Mouse (Mus musculus): ENCODE data around the gene Cx3cr1.

The Cx3cr1 gene

DNA sequence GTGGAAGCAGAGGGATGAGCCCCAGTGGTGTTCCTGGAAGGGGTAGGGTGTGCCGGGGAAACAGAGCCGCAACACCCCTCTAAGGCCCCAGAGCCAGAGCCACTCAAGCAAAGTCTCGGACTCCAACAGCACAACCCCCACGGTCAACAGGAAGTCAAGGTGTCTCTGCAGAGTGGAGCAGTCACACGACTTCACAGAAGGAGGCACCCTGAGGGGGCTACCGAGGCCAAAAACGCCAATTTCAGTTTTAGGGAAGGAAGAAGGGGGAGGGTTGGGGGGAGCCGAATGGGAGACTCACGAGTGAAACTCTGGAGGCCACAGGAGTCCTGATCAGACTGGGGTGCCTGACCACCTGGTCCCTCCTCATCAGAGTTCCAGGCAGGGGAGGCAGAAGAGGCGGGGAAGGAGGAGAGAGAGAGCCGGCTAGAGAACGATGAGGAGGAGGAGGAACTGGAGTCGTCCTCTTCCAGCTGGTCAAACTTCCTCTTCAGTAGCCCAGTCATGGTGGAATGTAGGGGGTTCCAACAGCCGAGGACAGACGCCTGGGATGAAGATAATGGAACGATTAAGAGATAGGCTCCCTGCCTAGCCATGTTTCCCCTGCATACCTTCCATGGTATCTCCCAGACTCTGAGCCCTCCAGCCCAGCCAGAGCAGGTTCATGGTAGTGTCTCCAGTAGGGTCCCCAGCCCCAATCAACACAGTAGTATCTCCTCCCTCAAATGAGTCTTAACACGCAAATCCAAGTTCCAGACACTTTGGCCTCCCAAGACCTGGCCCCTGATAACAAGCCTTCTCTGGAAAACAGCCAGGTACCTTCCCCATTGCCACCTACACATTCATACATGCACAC lies 92.7 kb downstream of the Cx3cr1 start:
- DNase-seq (ENCODE audit: extremely low spot score, low spot score), result no peak

DNA sequence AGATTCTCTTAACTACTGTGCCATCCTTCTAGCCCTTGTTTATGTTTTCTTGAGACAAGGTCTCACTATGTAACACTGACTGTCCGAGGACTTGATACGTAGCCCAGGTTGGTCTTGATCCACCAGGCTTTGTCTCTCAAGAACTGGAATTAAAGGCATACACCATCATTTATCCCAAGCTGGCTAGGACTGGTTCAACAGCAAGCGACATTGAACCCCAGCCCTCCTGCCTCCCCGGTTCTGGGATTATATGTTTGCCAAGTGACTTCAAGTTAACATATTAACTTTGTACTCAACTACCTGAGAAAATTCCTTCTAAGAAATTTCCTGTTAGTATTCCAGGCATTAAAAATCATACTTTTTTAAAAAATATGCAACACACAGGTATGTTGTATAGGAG lies 94.4 kb downstream of the Cx3cr1 start:
- no peak for DNase-seq (ENCODE audit: extremely low spot score, low spot score)

GRCm38 (mm10) chr9:119974609-119975008 lies 95.1 kb downstream of the Cx3cr1 start:
- no peak for DNase-seq (ENCODE audit: extremely low spot score, low spot score)

DNA sequence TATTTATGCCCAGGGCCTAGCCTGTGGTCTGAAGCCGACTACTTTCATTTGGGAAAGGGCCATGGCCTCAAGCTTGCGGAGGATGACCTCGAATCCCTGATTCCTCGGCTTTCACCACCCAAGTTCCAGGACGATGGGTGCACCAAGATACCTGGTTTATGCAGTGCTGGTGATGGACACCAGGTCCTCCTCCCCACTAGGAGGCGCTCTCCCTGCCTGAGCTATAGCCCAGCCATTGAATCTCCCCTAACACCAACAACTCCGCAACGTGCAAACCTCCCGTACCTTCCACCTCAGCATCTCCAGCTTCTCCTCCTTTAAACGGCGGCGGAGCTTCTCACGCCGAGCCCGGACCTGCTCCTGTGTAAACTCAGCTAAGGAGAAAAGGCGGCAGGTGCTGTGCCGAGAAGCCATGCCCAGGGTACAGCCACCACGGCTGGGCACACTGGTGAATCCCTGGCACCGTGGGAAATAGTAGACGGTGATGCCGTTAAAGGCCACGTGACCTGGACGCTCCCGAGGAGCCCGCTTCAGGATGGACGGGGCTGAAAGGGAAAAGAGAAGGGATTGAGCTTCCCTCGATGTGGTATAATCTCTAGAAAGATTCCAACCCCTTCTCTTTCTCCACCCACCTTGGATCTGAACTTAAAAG lies 95.7 kb downstream of the Cx3cr1 start:
- no peak for DNase-seq (ENCODE audit: extremely low spot score, low spot score)

DNA sequence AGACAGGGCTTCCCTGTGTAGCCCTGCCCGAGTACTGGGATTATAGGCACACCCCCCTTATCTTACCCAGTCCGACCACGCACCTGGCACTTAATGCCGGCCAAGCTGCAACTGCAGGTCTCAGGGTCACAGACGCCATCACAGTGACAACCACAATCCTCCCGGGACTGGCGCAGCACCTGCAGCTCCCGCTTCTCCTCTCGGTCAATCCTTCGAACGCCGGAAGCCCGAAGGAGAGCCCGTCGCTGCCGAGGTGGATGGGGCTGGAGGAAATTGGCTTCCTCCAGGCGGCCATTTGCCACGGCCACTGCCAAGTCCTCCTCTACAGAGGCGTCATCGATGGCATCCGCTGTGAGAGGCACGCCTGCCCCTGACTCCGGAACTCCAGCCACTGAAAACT lies 96.4 kb downstream of the Cx3cr1 start:
- no peak for DNase-seq (ENCODE audit: extremely low spot score, low spot score)

DNA sequence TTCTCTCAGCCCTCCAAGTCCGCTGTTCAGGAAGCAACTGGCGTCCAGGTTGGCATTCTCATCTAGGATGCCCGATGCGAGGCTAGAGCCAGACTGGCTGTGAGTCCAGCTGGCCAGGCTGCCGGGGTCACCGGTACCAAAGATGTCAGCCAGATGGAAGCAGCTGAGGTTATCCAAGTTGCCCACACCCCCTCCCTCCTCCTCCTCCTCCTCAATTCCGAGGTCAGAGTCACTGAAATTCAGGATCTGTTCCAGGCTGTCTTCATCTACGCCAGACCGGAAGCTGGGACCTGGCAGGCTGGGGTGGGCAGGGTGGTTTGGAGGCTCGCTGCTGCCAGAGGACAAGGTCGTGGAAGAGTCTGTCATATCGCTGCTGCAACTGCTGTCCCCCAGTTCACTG lies 97.1 kb downstream of the Cx3cr1 start:
- no peak for DNase-seq (ENCODE audit: extremely low spot score, low spot score)

GRCm38 (mm10) chr9:119972166-119972565 lies 97.5 kb downstream of the Cx3cr1 start:
- DNase-seq (ENCODE audit: extremely low spot score, low spot score), result no peak

DNA sequence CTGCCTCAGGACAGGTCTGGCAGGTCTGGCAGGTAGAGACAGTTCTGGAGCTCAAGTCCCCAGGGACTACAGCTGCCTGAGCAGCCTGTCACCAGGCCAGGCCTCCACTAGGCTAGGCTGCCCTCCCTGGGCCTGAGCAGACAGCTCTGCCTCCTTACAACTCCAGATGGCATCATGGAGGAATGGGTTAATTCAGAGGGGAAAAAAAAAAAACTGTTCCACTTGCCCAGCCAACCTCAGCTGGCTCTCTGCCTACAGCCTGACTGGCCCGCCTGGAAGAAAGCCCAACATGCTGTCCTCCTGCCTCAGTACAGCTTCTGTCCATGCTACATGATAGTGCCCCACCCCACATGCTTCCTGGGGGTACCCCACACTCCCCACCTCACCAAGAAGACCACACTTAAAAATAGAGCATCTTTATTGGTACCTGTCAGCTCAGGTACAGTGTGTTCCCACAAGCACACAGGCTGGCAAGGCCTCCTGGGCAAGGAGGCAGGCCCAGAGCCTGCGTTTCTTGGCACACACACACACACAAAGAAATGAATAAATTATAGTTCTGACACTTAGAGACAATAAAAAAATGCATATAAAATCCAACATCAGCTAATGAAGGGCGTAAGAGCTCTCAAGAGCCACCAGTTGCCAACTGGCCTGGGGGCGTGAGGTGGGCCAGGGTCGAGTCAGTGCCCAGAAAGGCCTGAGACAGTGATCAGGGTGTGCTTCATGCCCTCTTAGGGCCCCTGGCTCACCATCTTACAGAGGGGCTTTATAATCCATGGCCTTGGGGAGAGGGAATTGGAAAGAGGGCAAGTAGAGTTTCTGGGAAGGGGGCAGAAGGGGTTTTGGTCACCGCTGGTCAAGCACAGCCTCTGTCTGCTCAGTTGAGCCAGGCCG lies 98.7 kb downstream of the Cx3cr1 start:
- DNase-seq (ENCODE audit: extremely low spot score, low spot score), result no peak

- peak; percentile 36 for DNase-seq (ENCODE audit: extremely low spot score, low spot score)
Measured at GRCm38 (mm10) chr9:119970221-119970620, 99.5 kb downstream of the Cx3cr1 start.

GRCm38 (mm10) chr9:119969811-119970210 lies 99.9 kb downstream of the Cx3cr1 start:
- no peak for DNase-seq (ENCODE audit: extremely low spot score, low spot score)

DNA sequence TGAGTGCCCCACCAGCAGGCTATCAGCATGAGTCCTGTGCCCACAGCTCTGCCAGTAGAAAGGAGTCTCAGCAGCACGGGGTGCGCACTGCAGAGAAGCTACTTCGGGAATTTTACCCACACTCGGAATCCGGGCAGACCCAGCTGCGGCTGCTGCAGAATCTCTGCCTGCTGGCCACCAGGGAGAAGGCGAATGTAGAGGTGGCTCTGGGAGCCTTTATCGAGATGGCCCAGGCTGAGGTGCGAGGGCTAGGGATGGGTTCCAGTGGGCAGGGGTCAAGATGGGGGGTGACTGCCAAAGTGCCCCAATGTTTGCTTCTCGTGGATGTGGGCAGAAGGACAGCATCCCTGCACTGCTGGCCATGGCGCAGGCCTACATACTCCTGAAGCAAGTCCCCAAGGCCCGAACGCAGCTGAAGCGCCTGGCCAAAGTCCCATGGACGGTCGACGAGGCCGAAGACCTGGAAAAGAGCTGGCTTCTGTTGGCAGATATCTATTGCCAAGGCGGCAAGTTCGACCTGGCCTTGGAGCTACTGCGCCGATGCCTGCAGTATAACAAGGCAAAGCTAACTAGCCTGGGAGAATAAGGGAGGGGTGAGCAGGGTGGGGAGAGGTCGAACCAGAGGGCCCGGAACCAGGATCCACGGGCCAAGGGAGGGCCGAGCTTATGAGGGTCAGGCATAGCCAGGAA lies 103.3 kb downstream of the Cx3cr1 start:
- DNase-seq (ENCODE audit: extremely low spot score, low spot score), result no peak

DNA sequence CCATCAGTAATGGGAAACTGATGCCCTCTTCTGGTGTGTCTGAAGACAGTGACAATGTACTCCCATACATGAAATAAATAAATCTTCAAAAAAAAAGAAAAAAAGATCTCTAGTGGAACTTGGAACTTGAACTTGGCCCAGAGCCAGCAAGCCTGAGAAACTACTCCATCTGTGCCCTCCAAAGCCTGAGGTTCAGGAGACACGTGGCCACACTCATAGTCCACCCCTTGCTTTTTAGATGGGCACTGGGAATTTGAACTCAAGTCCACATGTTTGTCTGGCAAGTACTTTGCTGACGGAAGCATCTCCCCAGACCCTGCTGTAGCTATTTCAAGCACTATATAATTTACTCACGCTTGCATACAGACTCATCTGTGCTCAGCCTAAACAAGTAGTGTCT lies 104.5 kb downstream of the Cx3cr1 start:
- no peak for DNase-seq (ENCODE audit: extremely low spot score, low spot score)

GRCm38 (mm10) chr9:119964206-119964605 lies 105.5 kb downstream of the Cx3cr1 start:
- no peak for DNase-seq (ENCODE audit: extremely low spot score, low spot score)

- peak; percentile 79 for DNase-seq (ENCODE audit: extremely low spot score, low spot score)
Measured at GRCm38 (mm10) chr9:119962987-119963667, 106.6 kb downstream of the Cx3cr1 start.

- DNase-seq (ENCODE audit: extremely low spot score, low spot score), result no peak
Measured at GRCm38 (mm10) chr9:119962216-119962615, 107.5 kb downstream of the Cx3cr1 start.

DNA sequence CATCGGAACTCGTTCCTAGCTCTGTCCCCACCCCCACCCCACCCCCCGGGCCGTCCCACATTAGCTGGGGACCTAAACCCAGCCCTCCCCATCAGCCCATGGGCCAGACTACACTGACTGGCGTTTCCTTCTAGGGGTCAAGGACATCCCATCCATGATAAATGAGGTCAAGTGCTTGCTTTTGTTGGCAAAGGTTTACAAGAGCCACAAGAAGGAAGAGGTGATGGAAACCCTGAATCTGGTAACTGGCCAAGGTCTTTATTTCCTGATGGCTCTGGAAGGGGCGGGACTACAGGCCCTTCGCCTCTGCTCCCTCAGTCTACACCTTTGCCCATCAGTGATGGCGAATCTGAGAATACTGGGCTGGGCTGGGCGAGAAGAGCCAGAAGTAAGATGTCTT lies 110.8 kb downstream of the Cx3cr1 start:
- DNase-seq (ENCODE audit: extremely low spot score, low spot score), result no peak

DNA sequence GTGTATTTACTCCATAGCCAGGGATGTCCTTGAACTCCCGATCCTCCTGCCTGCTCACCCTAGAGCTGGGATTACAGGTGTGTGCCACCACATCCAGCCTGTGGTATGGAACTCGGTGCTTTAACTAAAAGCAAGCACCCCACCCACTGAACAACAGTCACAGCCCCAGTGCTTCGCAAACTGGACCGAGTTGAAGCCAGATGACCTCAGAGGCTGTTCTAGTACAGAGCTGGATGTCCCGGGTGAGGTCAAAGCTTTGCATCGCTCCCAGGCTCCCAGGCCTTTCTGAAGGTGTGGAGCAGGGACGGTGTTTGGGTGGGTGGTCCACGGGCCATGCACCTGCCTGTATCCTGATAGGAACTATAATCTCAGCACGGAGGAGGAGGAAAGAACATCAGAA lies 118.3 kb downstream of the Cx3cr1 start:
- no peak for DNase-seq (ENCODE audit: extremely low spot score, low spot score)

GRCm38 (mm10) chr9:119950434-119950833 lies 119.2 kb downstream of the Cx3cr1 start:
- DNase-seq (ENCODE audit: extremely low spot score, low spot score), result no peak

- no peak for DNase-seq (ENCODE audit: extremely low spot score, low spot score)
Measured at GRCm38 (mm10) chr9:119948804-119949203, 120.9 kb downstream of the Cx3cr1 start.

GRCm38 (mm10) chr9:119945173-119945900 lies 124.3 kb downstream of the Cx3cr1 start:
- no peak for DNase-seq (ENCODE audit: extremely low spot score, low spot score)
